Mouse (Mus musculus): ENCODE results near the gene Chmp5. TPM values are rescaled to one million over a fixed set of nuclear protein-coding genes. Genes with fewer than 3 reads are reported as not detected.
A peak's percentile ranks its signal among the peaks of the same experiment; 100 is the strongest.

Gene Chmp5
- total RNA-seq, 2 experiments from 2014 or later = 81.2 to 83.2 TPM

- DNase-seq (ENCODE audit: low spot score in 2 of 2) = no peak
Measured at GRCm38 (mm10) chr4:40938793-40939192, 9.4 kb upstream of the Chmp5 start.

GRCm38 (mm10) chr4:40943651-40944050 is 4.6 kb upstream of the Chmp5 start:
- no peak for DNase-seq (ENCODE audit: low spot score in 2 of 2)
- intact Hi-C loops (cut with DNase I) = no loop called here

More at GRCm38 (mm10) chr4:40938793-40939192, 9.4 kb upstream of the Chmp5 start:
- intact Hi-C loops (cut with DNase I) = no loop called here

DNA sequence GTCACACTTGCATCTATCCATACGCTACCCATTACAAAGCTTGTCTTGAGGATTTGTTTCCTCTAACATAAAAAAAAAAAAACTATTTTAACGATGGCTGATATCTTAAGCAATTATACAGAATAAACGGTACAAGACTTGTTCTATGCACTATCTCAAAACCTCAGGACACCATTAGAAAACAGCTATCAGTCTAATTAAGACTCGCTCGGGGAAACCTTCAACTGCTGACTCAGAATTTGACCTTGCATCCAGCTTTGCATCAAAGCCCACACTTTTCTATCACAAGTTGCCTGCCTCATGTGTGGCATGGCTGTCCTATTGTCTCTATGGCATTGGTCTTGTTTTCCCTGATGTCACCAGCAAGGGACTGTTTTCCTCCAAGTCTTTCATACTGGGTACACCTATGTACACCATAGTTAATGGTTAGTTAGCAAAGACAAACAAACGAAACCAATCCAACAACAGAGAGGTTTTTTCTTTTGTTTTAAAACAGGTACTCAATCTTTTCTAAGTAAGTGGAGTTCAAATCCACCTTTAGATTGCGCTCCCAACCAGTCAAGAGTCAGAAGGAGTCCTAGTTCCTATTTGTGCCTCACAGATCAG is 1.6 kb upstream of the Chmp5 start:
- intact Hi-C loops (cut with DNase I) = no loop called here
- DNase-seq (ENCODE audit: low spot score in 2 of 2) = no peak

GRCm38 (mm10) chr4:40947565-40948159 is 545 bp upstream of the Chmp5 start:
- DNase-seq (ENCODE audit: low spot score in 2 of 2) = peak in 1 of 2 experiments; percentile 23
- intact Hi-C loops (cut with DNase I) = no loop called here

- no peak for DNase-seq (ENCODE audit: low spot score in 2 of 2)
- intact Hi-C loops (cut with DNase I) = no loop called here
Measured at GRCm38 (mm10) chr4:40953521-40953920, 5.3 kb downstream of the Chmp5 start.

GRCm38 (mm10) chr4:40955942-40956341 is 7.7 kb downstream of the Chmp5 start:
- intact Hi-C loops (cut with DNase I) = no loop called here
- no peak for DNase-seq (ENCODE audit: low spot score in 2 of 2)

- intact Hi-C loops (cut with DNase I) = no loop called here
- no peak for DNase-seq (ENCODE audit: low spot score in 2 of 2)
Measured at GRCm38 (mm10) chr4:40963536-40963935, 15.3 kb downstream of the Chmp5 start.

- intact Hi-C loops (cut with DNase I) = no loop called here
- DNase-seq (ENCODE audit: low spot score in 2 of 2) = no peak
Measured at GRCm38 (mm10) chr4:40969161-40969560, 21.0 kb downstream of the Chmp5 start.

GRCm38 (mm10) chr4:40969781-40970591 is 21.8 kb downstream of the Chmp5 start:
- intact Hi-C loops (cut with DNase I) = no loop called here
- no peak for DNase-seq (ENCODE audit: low spot score in 2 of 2)

- intact Hi-C loops (cut with DNase I) = no loop called here
- DNase-seq (ENCODE audit: low spot score in 2 of 2) = no peak
Measured at GRCm38 (mm10) chr4:40970592-40970841, 22.3 kb downstream of the Chmp5 start.

- peak; percentile 96 to 98 for DNase-seq (ENCODE audit: low spot score in 2 of 2)
- intact Hi-C loops (cut with DNase I) = no loop called here
Measured at GRCm38 (mm10) chr4:40970842-40971701, 22.9 kb downstream of the Chmp5 start, which contains the start of gene Nfx1. TSS of gene Nfx1 (plus strand) at chr4:40970906.

- DNase-seq (ENCODE audit: low spot score in 2 of 2) = no peak
- intact Hi-C loops (cut with DNase I) = no loop called here
Measured at GRCm38 (mm10) chr4:40971744-40972143, 23.5 kb downstream of the Chmp5 start.

- intact Hi-C loops (cut with DNase I) = no loop called here
- DNase-seq (ENCODE audit: low spot score in 2 of 2) = no peak
Measured at GRCm38 (mm10) chr4:40974011-40974410, 25.8 kb downstream of the Chmp5 start.

GRCm38 (mm10) chr4:40975678-40976077 is 27.5 kb downstream of the Chmp5 start:
- intact Hi-C loops (cut with DNase I) = no loop called here
- DNase-seq (ENCODE audit: low spot score in 2 of 2) = no peak

GRCm38 (mm10) chr4:40976651-40977050 is 28.4 kb downstream of the Chmp5 start:
- intact Hi-C loops (cut with DNase I) = no loop called here
- DNase-seq (ENCODE audit: low spot score in 2 of 2) = no peak

DNA sequence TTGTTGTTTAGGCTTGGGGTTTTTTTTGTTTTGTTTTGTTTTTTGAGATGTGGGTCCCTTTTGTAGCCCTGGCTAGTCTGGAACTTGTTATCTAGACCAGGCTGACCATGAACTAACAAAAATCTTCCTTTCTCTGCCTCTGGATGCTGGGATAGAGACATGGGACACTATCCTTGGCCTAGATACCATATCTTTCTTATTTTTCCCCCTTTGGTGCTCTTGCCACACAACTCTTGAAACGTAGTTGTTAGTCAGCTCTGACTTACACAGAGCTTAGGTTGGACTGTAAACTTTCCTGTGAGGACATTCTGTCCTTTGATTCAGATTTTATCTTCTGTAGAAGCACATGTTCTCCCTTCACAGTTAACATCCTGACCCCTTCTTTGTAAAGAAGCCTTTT is 31.2 kb downstream of the Chmp5 start:
- no peak for DNase-seq (ENCODE audit: low spot score in 2 of 2)
- intact Hi-C loops (cut with DNase I) = no loop called here

DNA sequence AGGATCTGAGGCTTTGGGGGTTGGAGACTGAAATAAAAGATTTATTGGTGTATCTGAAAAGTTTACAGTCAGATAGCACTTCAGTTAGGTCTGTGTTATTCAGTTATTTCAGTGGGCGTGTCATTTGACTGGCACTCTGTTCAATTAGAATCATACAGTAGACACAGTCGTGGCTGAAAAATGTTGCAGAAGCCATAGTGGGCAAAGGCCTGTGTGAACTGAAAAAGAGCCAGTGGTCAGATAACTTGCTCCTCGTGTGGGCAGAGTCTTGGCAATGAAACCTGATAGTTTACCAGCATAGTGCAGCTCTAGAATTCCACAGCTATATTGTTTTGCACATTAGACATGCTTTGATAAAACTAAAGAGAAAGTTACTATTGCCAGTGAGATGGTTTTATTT is 34.3 kb downstream of the Chmp5 start:
- intact Hi-C loops (cut with DNase I) = no loop called here
- DNase-seq (ENCODE audit: low spot score in 2 of 2) = no peak

DNA sequence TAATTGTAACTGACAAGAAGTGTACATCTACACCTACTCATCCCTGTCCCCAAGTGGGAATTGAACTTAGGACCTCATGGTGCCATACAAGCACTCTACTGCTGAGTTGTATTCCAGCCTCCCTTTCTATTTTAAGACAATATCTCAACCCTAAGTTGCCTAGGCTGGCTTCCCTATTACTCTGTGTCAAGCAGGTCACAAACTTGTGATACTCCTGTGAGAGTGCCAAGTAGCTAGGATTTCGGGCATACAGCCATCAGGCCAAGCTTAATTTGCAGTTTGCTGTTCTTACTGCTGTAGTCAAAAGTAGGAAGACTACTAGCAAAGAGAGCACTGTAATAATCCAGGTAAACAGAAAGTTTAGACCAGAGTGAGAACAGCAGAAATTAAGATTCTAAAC is 35.5 kb downstream of the Chmp5 start:
- no peak for DNase-seq (ENCODE audit: low spot score in 2 of 2)
- intact Hi-C loops (cut with DNase I) = no loop called here

- intact Hi-C loops (cut with DNase I) = no loop called here
- no peak for DNase-seq (ENCODE audit: low spot score in 2 of 2)
Measured at GRCm38 (mm10) chr4:40989633-40990032, 41.4 kb downstream of the Chmp5 start.

DNA sequence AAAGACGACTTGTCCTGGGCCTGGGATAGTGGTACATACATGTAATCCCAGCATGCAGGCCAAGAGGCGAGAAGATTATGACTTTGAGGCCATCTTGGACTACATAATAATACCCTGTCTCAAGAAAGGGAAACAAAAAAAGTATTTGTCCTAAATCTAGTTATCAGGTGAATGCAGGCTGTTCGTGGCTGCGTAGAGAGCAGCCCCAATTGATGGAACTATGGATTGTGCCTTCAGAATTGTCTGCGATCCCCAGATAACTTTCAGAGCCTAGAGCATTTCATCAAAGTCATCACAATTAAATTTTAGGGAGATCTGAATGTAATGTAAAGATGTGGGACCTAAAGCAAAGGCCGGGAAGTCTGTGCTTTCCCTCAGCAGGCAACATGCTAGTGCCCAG is 48.1 kb downstream of the Chmp5 start:
- no peak for DNase-seq (ENCODE audit: low spot score in 2 of 2)
- intact Hi-C loops (cut with DNase I) = no loop called here

All from left cerebral cortex, postnatal 25 days (tissue).